Mouse (Mus musculus) cortical plate, adult 2 months (tissue): ENCODE measurements around the gene Tinagl1.

Experiments
- CTCF ChIP-seq: fragments of 200-500 bp; IDR thresholded peaks from 2 replicates; pipeline ENCODE4 v1.5.1; 2011; ENCODE audit warnings: mild to moderate bottlenecking, control low read depth, low read length; ENCODE audit not compliant: insufficient read depth; ENCODE audit errors: extremely low read depth
- POLR2A ChIP-seq: fragments of 200-500 bp; IDR thresholded peaks from 2 replicates; pipeline ENCODE4 v1.6.1; 2011; ENCODE audit warnings: mild to moderate bottlenecking, low read length, control low read depth; ENCODE audit not compliant: insufficient read depth; ENCODE audit errors: extremely low read depth

GRCm38 (mm10) chr4:130125164-130125563 lies 49.8 kb downstream of the Tinagl1 start:
- TF ChIP-seq CTCF = no peak
- TF ChIP-seq POLR2A = no peak
